Comparison of ENCODE assay signal across 14 mouse cellular contexts in genomic region chr4:133680206-133680786, GRCm38 (mm10). TPM values are rescaled to one million over a fixed set of nuclear protein-coding genes. Genes with fewer than 3 reads are reported as not detected.
DNase-seq lines count a peak whose midpoint lies in the region; ATAC-seq and TF ChIP-seq lines count a peak whose summit lies in the region.
"Had no signal": no experiment of that assay in that cellular context is flagged by ENCODE, and none has a peak within 500 bp of the region (broad histone marks: within the 10 kb centered on the region; RNA-seq: fewer than 3 reads in every experiment).

No protein-coding gene starts in this region.

- ATAC-seq in liver, postnatal 0 days: peak; percentile 62
- ATAC-seq: forebrain, embryonic 15.5 days had no signal

- TF ChIP-seq POLR2A in cerebellum, adult 2 months (IDR thresholded peaks at IDR 0.05; ENCODE audit: borderline replicate concordance, insufficient read depth, low read length): no peak

- WGBS in cerebellum, adult 2 months: 21% methylated on average over 14 of the region's 14 CpGs
- 83% methylated on average over 14 of the region's 14 CpGs for WGBS in liver, postnatal 0 days (ENCODE audit: insufficient replicate concordance)

- peaks cover 22% of the 10 kb centered on the region for H3K4me1 ChIP-seq in cerebellum, adult 2 months (ENCODE audit: control insufficient read depth, insufficient read depth, low read length)
- H3K4me1 ChIP-seq in liver, postnatal 0 days (ENCODE audit: insufficient read depth): peaks cover 17% of the 10 kb centered on the region

- DNase-seq in cerebellum, adult 2 months: peak; percentile 46 to 49
- DNase-seq in cerebellum, adult 11 months: no peak
- DNase-seq in liver, postnatal 0 days: no peak
- DNase-seq in liver: no peak
- DNase-seq in Muller cell, postnatal 12 days (ENCODE audit: inconsistent ontology term): peak; percentile 47
- peak; percentile 39 for DNase-seq in splenic B cell, adult 2 months (ENCODE audit: low read depth, low spot score)
- DNase-seq in spleen, postnatal 36 days (ENCODE audit: low spot score in 2 of 2): no peak
- DNase-seq: heart, adult 2 months; layer of hippocampus, adult 9-11 months had no signal

- no peaks in the 10 kb centered on the region for H3K27me3 ChIP-seq in cerebellum, adult 2 months (ENCODE audit: control insufficient read depth, insufficient read depth, low read length)
- no peaks in the 10 kb centered on the region for H3K27me3 ChIP-seq in liver, postnatal 0 days (ENCODE audit: insufficient read depth, low read length)
- no peaks in the 10 kb centered on the region for H3K27me3 ChIP-seq in splenic B cell, adult 2 months (ENCODE audit: control insufficient read depth, insufficient read depth, low read length, poor library complexity, severe bottlenecking)
- H3K27me3 ChIP-seq: forebrain, embryonic 15.5 days; hindbrain, embryonic 15.5 days; limb, embryonic 15.5 days had no signal

- H3K9ac ChIP-seq in liver, postnatal 0 days (replicated peaks): no peak overlapping the region
- H3K9ac ChIP-seq: forebrain, embryonic 15.5 days; hindbrain, embryonic 15.5 days; limb, embryonic 15.5 days had no signal

- peaks cover 55% of the 10 kb centered on the region for H3K36me3 ChIP-seq in liver, postnatal 0 days (replicated peaks; ENCODE audit: insufficient read depth, low read length)
- peaks cover 18% of the 10 kb centered on the region; the same call in 1 of the 2 replicates for H3K36me3 ChIP-seq in splenic B cell, adult 2 months (ENCODE audit: control insufficient read depth, insufficient read depth, low read length, poor library complexity, severe bottlenecking)

- H3K4me3 ChIP-seq in cerebellum, adult 2 months (replicated peaks; ENCODE audit: insufficient read depth, low read depth, low read length): no peak overlapping the region
- H3K4me3 ChIP-seq in liver, postnatal 0 days (ENCODE audit: low read depth, low read length): no peak overlapping the region
- H3K4me3 ChIP-seq: forebrain, embryonic 15.5 days; heart, adult 2 months; hindbrain, embryonic 15.5 days; limb, embryonic 15.5 days; midbrain, embryonic 10.5 days; myocyte had no signal

- 0 out of 2 replicates have a peak, but pooled peaks have one; percentile 40 for TF ChIP-seq EP300 in liver, postnatal 0 days (IDR thresholded peaks at IDR 0.05; ENCODE audit: low read depth)

- H3K9me3 ChIP-seq in liver, postnatal 0 days (ENCODE audit: low read length): no peaks in the 10 kb centered on the region
- H3K9me3 ChIP-seq: forebrain, embryonic 15.5 days; hindbrain, embryonic 15.5 days; limb, embryonic 15.5 days; midbrain, embryonic 10.5 days had no signal

- no peak overlapping the region for H3K27ac ChIP-seq in cerebellum, adult 2 months (ENCODE audit: insufficient read depth, low read length)
- H3K27ac ChIP-seq in liver, postnatal 0 days (ENCODE audit: low read depth): peak overlapping the region; percentile 66
- H3K27ac ChIP-seq: forebrain, embryonic 15.5 days; heart, adult 2 months; hindbrain, embryonic 15.5 days; limb, embryonic 15.5 days; midbrain, embryonic 10.5 days had no signal

- H3K4me2 ChIP-seq in liver, postnatal 0 days (ENCODE audit: low read depth, low read length): no peak overlapping the region
- H3K4me2 ChIP-seq: forebrain, embryonic 15.5 days; hindbrain, embryonic 15.5 days; limb, embryonic 15.5 days had no signal

- TF ChIP-seq CTCF in cerebellum, adult 2 months (IDR thresholded peaks at IDR 0.05; ENCODE audit: borderline replicate concordance, insufficient read depth, low read depth, low read length): no peak
- TF ChIP-seq CTCF in liver, postnatal 0 days (IDR thresholded peaks at IDR 0.05; ENCODE audit: low read depth): no peak

RNA-seq across cellular contexts. Expression of gene Pigv, which starts 7.8 kb away (rescaled TPM):
- 10.8 and 11.1 TPM in 2 replicates for polyA plus RNA-seq in cerebellum, adult 2 months (2012; rRNA removed)
- polyA plus RNA-seq in liver, postnatal 0 days (2015; fragmentation: Nextera tagmentation; extraction: Ambion mirVana): 5.2 and 5.9 TPM in 2 replicates

RNA-seq across cellular contexts. Expression of gene Zdhhc18, which starts 30.3 kb away (rescaled TPM):
- polyA plus RNA-seq in cerebellum, adult 2 months (2012; rRNA removed): 51.8 and 58.7 TPM in 2 replicates
- polyA plus RNA-seq in liver, postnatal 0 days (2015; fragmentation: Nextera tagmentation; extraction: Ambion mirVana): 2.1 and 2.6 TPM in 2 replicates

Comparison
In these comparisons a context has a peak if more than half of its experiments do, and no peak if none do; other contexts are left out.
1. DNase-seq: peak in cerebellum, adult 2 months (2 of 2), Muller cell, postnatal 12 days (single experiment) and splenic B cell, adult 2 months (single experiment); none in cerebellum, adult 11 months (single experiment), liver, postnatal 0 days (single experiment), liver (single experiment) and spleen, postnatal 36 days (0 of 2).
2. RNA of gene Zdhhc18, which starts 30.3 kb away (polyA plus RNA-seq): 51.8 to 58.7 TPM in cerebellum, adult 2 months; 2.1 to 2.6 TPM in liver, postnatal 0 days; every median in the first group is over 10 times any median in the second.